Mouse (Mus musculus) limb, embryonic 11.5 days (tissue): ENCODE data around the gene Plekha7. TPM values are rescaled to one million over a fixed set of nuclear protein-coding genes. Genes with fewer than 3 reads are reported as not detected.

Experiments used
- ATAC-seq: fragments of 200-750 bp; cut with Nextera tagmentation; 2 replicates; pipeline ENCODE4 v1.8.0; 2017; ENCODE audit warnings: low read depth; ENCODE audit not compliant: insufficient number of reproducible peaks, low FRiP score, low TSS enrichment
- DNase-seq: peaks from one replicate; pipeline ENCODE4 v3.0.0-alpha.2; 2015; ENCODE audit warnings: low spot score
- H3K27ac ChIP-seq: fragments of 300-500 bp; sonication (generic); replicated peaks from 2 replicates; pipeline ENCODE4 v1.5.1; 2014; ENCODE audit warnings: low read depth, mild to moderate bottlenecking, low read length
- H3K27me3 ChIP-seq: fragments of 300-500 bp; sonication (generic); 2 replicates; pipeline ENCODE4 v1.6.1; 2014; ENCODE audit warnings: mild to moderate bottlenecking, low read length, mixed read lengths; ENCODE audit not compliant: control insufficient read depth, insufficient read depth
- H3K36me3 ChIP-seq: fragments of 300-500 bp; sonication (generic); 2 replicates; pipeline ENCODE4 v1.6.1; 2014; ENCODE audit warnings: mild to moderate bottlenecking, low read length, moderate library complexity, mixed read lengths; ENCODE audit not compliant: control insufficient read depth, insufficient read depth
- H3K4me1 ChIP-seq: fragments of 300-500 bp; sonication (generic); 2 replicates; pipeline ENCODE4 v1.6.1; 2014; ENCODE audit warnings: low read length, mixed read lengths; ENCODE audit not compliant: control insufficient read depth, insufficient read depth
- H3K4me2 ChIP-seq: fragments of 300-500 bp; sonication (generic); 2 replicates; pipeline ENCODE4 v1.6.1; 2014; ENCODE audit warnings: low read depth, mild to moderate bottlenecking, moderate library complexity; ENCODE audit not compliant: severe bottlenecking
- H3K4me3 ChIP-seq: fragments of 300-500 bp; sonication (generic); 2 replicates; pipeline ENCODE4 v1.5.1; 2014; ENCODE audit warnings: low read depth, low read length
- H3K9ac ChIP-seq: fragments of 300-500 bp; sonication (generic); 2 replicates; pipeline ENCODE4 v1.6.1; 2014; ENCODE audit warnings: mild to moderate bottlenecking, low read length
- H3K9me3 ChIP-seq: fragments of 300-500 bp; sonication (generic); 2 replicates; pipeline ENCODE4 v1.6.1; 2016; ENCODE audit warnings: low read length; ENCODE audit not compliant: control insufficient read depth
- WGBS: fragments of 180-500 bp; shearing (Covaris S2); extraction: QIAGEN DNeasy Blood & Tissue Kit; methylation state at CpG from one replicate; pipeline ENCODE4 v1.1.7; 2014; 5-methylcytosine and 5-hydroxymethylcytosine counted together
- polyA plus RNA-seq: library from polyadenylated mRNA; unstranded; fragments of >200 nt; fragmentation: Nextera tagmentation; extraction: Ambion mirVana; gene quantifications from 2 replicates; pipeline ENCODE4 v1.2.1, GENCODE M21; 2014

The Plekha7 gene
- polyA plus RNA-seq, 1 experiment from 2014 or later, result 3.7 TPM

DNA sequence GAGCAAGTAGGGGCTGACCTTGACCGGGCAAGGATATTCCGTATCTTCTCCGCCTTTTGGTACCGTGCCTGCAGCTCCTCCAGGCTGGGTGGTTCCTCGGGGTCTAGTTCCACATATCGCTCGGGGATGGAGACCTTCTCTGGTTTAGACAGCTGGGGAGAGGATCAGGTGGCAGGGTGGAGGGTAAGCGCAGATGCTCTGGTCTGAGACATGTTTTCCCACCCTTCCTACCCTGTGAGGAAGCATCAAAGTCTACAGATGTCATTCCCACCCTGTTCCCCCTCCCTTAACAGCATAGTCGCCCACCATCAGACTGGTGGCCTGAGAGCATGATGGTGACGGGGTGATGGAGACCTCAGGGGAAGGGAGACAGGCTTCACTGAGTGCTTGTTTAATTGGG lies 178.8 kb downstream of the Plekha7 start:
- H3K9ac ChIP-seq, result no peak overlapping the region
- no peaks in the 10 kb centered on the region for H3K27me3 ChIP-seq
- no peak overlapping the region for H3K4me3 ChIP-seq
- DNase-seq (no peak), ATAC-seq (no peak)
- 87% methylated on average over 10 of the region's 10 CpGs for WGBS
- H3K27ac ChIP-seq, result no peak overlapping the region
- no peaks in the 10 kb centered on the region for H3K36me3 ChIP-seq
- H3K9me3 ChIP-seq, result no peaks in the 10 kb centered on the region
- H3K4me2 ChIP-seq, result no peak overlapping the region
- H3K4me1 ChIP-seq, result 0 out of 2 replicates have a peak, but pooled peaks cover 5% of the 10 kb centered on the region

GRCm38 (mm10) chr7:116128286-116128685 lies 179.9 kb downstream of the Plekha7 start:
- H3K36me3 ChIP-seq, result no peaks in the 10 kb centered on the region
- no peak overlapping the region for H3K4me2 ChIP-seq
- no peak overlapping the region for H3K9ac ChIP-seq
- WGBS, result 89% methylated on average over 8 of the region's 8 CpGs
- H3K9me3 ChIP-seq, result no peaks in the 10 kb centered on the region
- 0 out of 2 replicates have a peak, but pooled peaks cover 5% of the 10 kb centered on the region for H3K4me1 ChIP-seq
- ATAC-seq (no peak), DNase-seq (no peak)
- H3K27ac ChIP-seq, result no peak overlapping the region
- no peak overlapping the region for H3K4me3 ChIP-seq
- H3K27me3 ChIP-seq, result no peaks in the 10 kb centered on the region

DNA sequence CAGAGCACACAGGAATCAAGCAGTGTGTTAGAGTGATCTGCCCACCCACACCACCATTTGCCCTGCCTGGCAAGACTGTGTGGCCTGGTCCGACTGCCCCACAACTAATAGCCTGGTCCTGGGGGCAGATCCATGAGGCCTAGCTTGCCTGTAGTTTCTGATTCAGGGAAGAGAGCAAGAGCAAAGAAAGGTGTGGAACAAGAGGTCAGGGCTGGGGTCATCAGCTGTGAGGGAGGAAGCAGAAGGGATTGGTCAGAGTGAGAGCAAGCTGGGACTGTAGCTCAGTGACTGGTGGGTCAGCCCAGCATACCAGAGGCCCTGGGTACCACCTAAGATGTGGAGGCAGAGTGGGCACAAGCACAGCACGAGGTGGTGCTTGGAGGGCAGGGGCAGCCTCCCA lies 181.1 kb downstream of the Plekha7 start:
- H3K9ac ChIP-seq, result no peak overlapping the region
- no peak overlapping the region for H3K27ac ChIP-seq
- H3K27me3 ChIP-seq, result no peaks in the 10 kb centered on the region
- ATAC-seq (no peak), DNase-seq (no peak)
- 77% methylated on average over 2 of the region's 2 CpGs for WGBS
- H3K4me3 ChIP-seq, result no peak overlapping the region
- H3K9me3 ChIP-seq, result no peaks in the 10 kb centered on the region
- H3K36me3 ChIP-seq, result no peaks in the 10 kb centered on the region
- H3K4me1 ChIP-seq, result 0 out of 2 replicates have a peak, but pooled peaks cover 5% of the 10 kb centered on the region
- H3K4me2 ChIP-seq, result no peak overlapping the region

DNA sequence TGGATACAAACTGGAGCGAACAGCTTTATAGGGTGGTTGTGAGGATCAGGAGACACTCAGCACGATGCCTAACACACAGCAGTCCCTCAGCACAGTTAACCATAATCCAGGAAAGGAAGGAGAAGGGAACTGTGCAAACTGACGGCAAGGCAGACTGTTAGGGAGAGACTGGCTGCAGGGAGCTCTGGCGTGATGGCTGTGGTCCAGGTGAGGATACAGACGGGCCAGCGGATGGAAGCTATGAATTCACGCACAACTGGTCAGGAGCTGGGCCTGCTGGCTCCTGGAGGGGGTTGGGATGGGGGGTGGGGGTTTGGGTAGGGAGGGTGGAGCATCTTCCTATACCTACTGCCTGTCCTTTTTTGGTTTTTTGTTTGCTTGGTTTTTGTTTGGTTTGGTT lies 182.5 kb downstream of the Plekha7 start:
- 70% methylated on average over 7 of the region's 7 CpGs for WGBS
- H3K27ac ChIP-seq, result no peak overlapping the region
- 0 out of 2 replicates have a peak, but pooled peaks cover 3% of the 10 kb centered on the region for H3K4me1 ChIP-seq
- H3K9me3 ChIP-seq, result no peaks in the 10 kb centered on the region
- DNase-seq, result no peak
- no peaks in the 10 kb centered on the region for H3K36me3 ChIP-seq
- no peaks in the 10 kb centered on the region for H3K27me3 ChIP-seq
- H3K4me3 ChIP-seq, result no peak overlapping the region
- no peak for ATAC-seq
- no peak overlapping the region for H3K4me2 ChIP-seq
- no peak overlapping the region for H3K9ac ChIP-seq

DNA sequence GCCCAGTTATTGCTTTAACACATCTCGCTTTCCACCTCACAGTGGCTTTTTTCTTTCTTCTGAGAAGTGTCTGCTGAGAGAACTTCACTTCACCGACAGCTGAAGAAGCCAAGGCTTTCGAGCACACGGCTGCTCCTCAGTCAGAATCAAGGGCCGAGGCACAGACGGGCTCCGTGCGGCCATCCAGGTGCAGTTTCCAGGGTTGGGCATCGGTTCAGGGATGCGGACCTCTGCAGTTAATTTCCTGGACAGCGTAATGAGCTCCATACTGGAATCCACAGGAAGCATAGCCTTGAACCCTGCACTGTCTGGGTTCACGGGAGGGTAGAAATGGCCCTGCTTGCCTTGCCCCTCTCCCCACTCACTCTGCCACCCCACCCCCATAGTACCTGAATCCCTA lies 184.1 kb downstream of the Plekha7 start:
- ATAC-seq, result no peak
- Histone ChIP-seq H3K9me3 (no peaks in the 10 kb centered on the region), H3K9ac (no peak overlapping the region), H3K4me1 (0 out of 2 replicates have a peak, but pooled peaks cover 3% of the 10 kb centered on the region), H3K4me2 (no peak overlapping the region), H3K36me3 (no peaks in the 10 kb centered on the region), H3K27ac (no peak overlapping the region), H3K4me3 (no peak overlapping the region), H3K27me3 (no peaks in the 10 kb centered on the region)
- DNase-seq, result no peak
- WGBS, result 61% methylated on average over 12 of the region's 12 CpGs

- H3K27ac ChIP-seq, result no peak overlapping the region
Measured at GRCm38 (mm10) chr7:116123597-116123985, 184.6 kb downstream of the Plekha7 start.

DNA sequence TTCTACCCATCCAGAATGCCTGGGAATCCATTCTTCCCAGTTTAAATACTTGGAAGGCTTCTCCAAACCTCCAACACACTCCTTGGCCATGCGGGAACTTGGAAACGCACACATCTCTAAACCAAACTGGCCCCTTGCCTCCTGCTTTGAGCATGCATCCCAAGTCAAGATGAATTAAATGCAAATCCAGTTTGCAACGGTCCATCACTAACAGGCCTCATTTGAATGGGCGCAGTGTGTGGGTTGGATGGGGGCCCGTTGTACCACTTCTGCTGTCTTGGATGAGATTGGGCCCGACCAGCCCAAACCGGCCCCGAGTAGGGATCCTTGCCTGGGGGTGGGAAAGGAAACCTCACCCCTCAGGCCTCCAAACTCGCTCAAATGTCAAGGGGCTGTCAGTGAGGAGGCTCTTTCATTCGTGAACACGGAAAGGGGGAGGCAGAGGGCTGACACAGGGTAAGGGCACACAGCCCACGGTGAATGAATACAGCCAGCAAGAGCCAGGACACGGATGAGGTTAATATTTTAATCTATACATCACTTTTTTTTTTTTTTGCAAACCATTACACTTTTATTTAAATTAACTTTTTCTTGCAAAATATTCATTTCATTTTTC lies 185.1 kb downstream of the Plekha7 start:
- DNase-seq (no peak), ATAC-seq (no peak)
- H3K4me1 ChIP-seq, result 0 out of 2 replicates have a peak, but pooled peaks cover 3% of the 10 kb centered on the region
- H3K9ac ChIP-seq, result no peak overlapping the region
- H3K9me3 ChIP-seq, result no peaks in the 10 kb centered on the region
- no peaks in the 10 kb centered on the region for H3K27me3 ChIP-seq
- no peaks in the 10 kb centered on the region for H3K36me3 ChIP-seq
- H3K27ac ChIP-seq, result no peak overlapping the region
- WGBS, result 86% methylated on average over 13 of the region's 13 CpGs
- H3K4me3 ChIP-seq, result no peak overlapping the region
- no peak overlapping the region for H3K4me2 ChIP-seq

More at GRCm38 (mm10) chr7:116123597-116123985, 184.6 kb downstream of the Plekha7 start:
- Histone ChIP-seq H3K4me3 (no peak overlapping the region), H3K27me3 (no peaks in the 10 kb centered on the region), H3K4me1 (0 out of 2 replicates have a peak, but pooled peaks cover 3% of the 10 kb centered on the region), H3K36me3 (no peaks in the 10 kb centered on the region), H3K9me3 (no peaks in the 10 kb centered on the region), H3K4me2 (no peak overlapping the region), H3K9ac (no peak overlapping the region)
- ATAC-seq (no peak), DNase-seq (no peak)
- 84% methylated on average over 2 of the region's 2 CpGs for WGBS

GRCm38 (mm10) chr7:116121202-116121601 lies 187.0 kb downstream of the Plekha7 start:
- no peak for ATAC-seq
- no peak for DNase-seq
- Histone ChIP-seq H3K9me3 (no peaks in the 10 kb centered on the region), H3K36me3 (no peaks in the 10 kb centered on the region), H3K27ac (no peak overlapping the region), H3K4me2 (no peak overlapping the region), H3K4me1 (0 out of 2 replicates have a peak, but pooled peaks cover 3% of the 10 kb centered on the region), H3K4me3 (no peak overlapping the region), H3K27me3 (no peaks in the 10 kb centered on the region), H3K9ac (no peak overlapping the region)
- 76% methylated on average over 11 of the region's 11 CpGs for WGBS

- Histone ChIP-seq H3K27me3 (no peaks in the 10 kb centered on the region), H3K36me3 (no peaks in the 10 kb centered on the region), H3K27ac (no peak overlapping the region), H3K9me3 (no peaks in the 10 kb centered on the region), H3K4me2 (no peak overlapping the region), H3K9ac (no peak overlapping the region), H3K4me3 (no peak overlapping the region), H3K4me1 (0 out of 2 replicates have a peak, but pooled peaks cover 3% of the 10 kb centered on the region)
- WGBS, result 94% methylated on average over 4 of the region's 4 CpGs
- DNase-seq (no peak), ATAC-seq (no peak)
Measured at GRCm38 (mm10) chr7:116120737-116121136, 187.4 kb downstream of the Plekha7 start.
